8 mouse cellular contexts compared by ENCODE assay signal in genomic region chr13:112927287-112928001, GRCm38 (mm10). TPM values are rescaled to one million over a fixed set of nuclear protein-coding genes. Genes with fewer than 3 reads are reported as not detected.
DNase-seq lines count a peak whose midpoint lies in the region; ATAC-seq and TF ChIP-seq lines count a peak whose summit lies in the region.

Mtrex (minus strand) TSS chr13:112927398.
Dhx29 (plus strand) TSS chr13:112927454.

- TF ChIP-seq CTCF in C2C12 (IDR thresholded peaks at IDR 0.05; ENCODE audit: control insufficient read depth, insufficient read depth, insufficient read length), result no peak
- no peak for TF ChIP-seq CTCF in brain, embryonic 14.5 days (IDR thresholded peaks at IDR 0.05; ENCODE audit: borderline replicate concordance, extremely low read depth, insufficient read depth, insufficient read length)
- no peak for TF ChIP-seq CTCF in liver, adult 2 months (IDR thresholded peaks at IDR 0.05; ENCODE audit: low read depth, low read length)

- TF ChIP-seq POLR2A in brain, embryonic 14.5 days (IDR thresholded peaks at IDR 0.05; ENCODE audit: borderline replicate concordance, extremely low read depth, insufficient read depth, insufficient read length, poor library complexity, severe bottlenecking), result peak; percentile 12; the same call in 1 of the 2 replicates
- TF ChIP-seq POLR2A in liver, adult 2 months (IDR thresholded peaks at IDR 0.05; ENCODE audit: extremely low read depth, insufficient read depth, low read length), result 0 out of 2 replicates have a peak, but pooled peaks have one; percentile 43
- peak; percentile 58 for TF ChIP-seq POLR2A in myocyte (IDR thresholded peaks at IDR 0.05; ENCODE audit: insufficient read length, low read depth)

- no peaks in the 10 kb centered on the region for H3K27me3 ChIP-seq in C2C12 (ENCODE audit: control insufficient read depth, insufficient read depth, insufficient read length)
- H3K27me3 ChIP-seq in erythroblast, embryonic 14.5 days (ENCODE audit: control insufficient read depth), result no peaks in the 10 kb centered on the region
- no peaks in the 10 kb centered on the region for H3K27me3 ChIP-seq in heart, embryonic 11.5 days (ENCODE audit: control insufficient read depth, insufficient read depth, low read length)
- no peaks in the 10 kb centered on the region for H3K27me3 ChIP-seq in kidney, embryonic 16.5 days (ENCODE audit: insufficient read depth, low read length)
- no peaks in the 10 kb centered on the region for H3K27me3 ChIP-seq in liver, adult 2 months (ENCODE audit: control insufficient read depth, insufficient read depth, low read length)
- H3K27me3 ChIP-seq in myocyte (ENCODE audit: control insufficient read depth, insufficient read depth, insufficient read length), result no peaks in the 10 kb centered on the region
- no peaks in the 10 kb centered on the region for H3K27me3 ChIP-seq in splenic B cell, adult 2 months (ENCODE audit: control insufficient read depth, insufficient read depth, low read length, poor library complexity, severe bottlenecking)

- peak within 1 kb of the TSS; percentile 87 for H3K27ac ChIP-seq in heart, embryonic 11.5 days (ENCODE audit: low read depth, low read length)
- peak within 1 kb of the TSS; percentile 84 for H3K27ac ChIP-seq in kidney, embryonic 16.5 days (ENCODE audit: low read length)
- H3K27ac ChIP-seq in liver, adult 2 months (replicated peaks; ENCODE audit: insufficient read depth, low read depth, low read length), result peak within 1 kb of the TSS; percentile 36

- peaks cover 53% of the 10 kb centered on the region for H3K79me3 ChIP-seq in C2C12 (ENCODE audit: low read depth)

- no peaks in the 10 kb centered on the region for H3K9me3 ChIP-seq in erythroblast, embryonic 14.5 days (ENCODE audit: control insufficient read depth, low read length)
- no peaks in the 10 kb centered on the region for H3K9me3 ChIP-seq in heart, embryonic 11.5 days (replicated peaks; ENCODE audit: control insufficient read depth, low read length)
- no peaks in the 10 kb centered on the region for H3K9me3 ChIP-seq in kidney, embryonic 16.5 days (ENCODE audit: low read length)

- H3K79me2 ChIP-seq in C2C12 (ENCODE audit: control insufficient read depth, insufficient read depth), result peaks cover 63% of the 10 kb centered on the region
- H3K79me2 ChIP-seq in liver, adult 2 months (ENCODE audit: control insufficient read depth, insufficient read depth, low read length), result peaks cover 17% of the 10 kb centered on the region; the same call in 1 of the 2 replicates
- peaks cover 55% of the 10 kb centered on the region for H3K79me2 ChIP-seq in myocyte (ENCODE audit: control insufficient read depth, insufficient read depth)

- DNase-seq in brain, embryonic 14.5 days (ENCODE audit: low read depth), result peak; percentile 99
- peak; percentile 95 for DNase-seq in liver, adult 2 months (ENCODE audit: extremely low read depth, low read depth, low spot score)
- DNase-seq in splenic B cell, adult 2 months (ENCODE audit: low read depth, low spot score), result peak; percentile 97

- peak; percentile 97 for ATAC-seq in heart, embryonic 11.5 days (replicated peaks; ENCODE audit: insufficient number of reproducible peaks, low FRiP score, low TSS enrichment)
- ATAC-seq in kidney, embryonic 16.5 days (ENCODE audit: low FRiP score, low TSS enrichment), result peak; percentile 98

- H3K36me3 ChIP-seq in C2C12 (ENCODE audit: control insufficient read depth, insufficient read depth) (peaks cover 18% of the 10 kb centered on the region), myocyte (ENCODE audit: control insufficient read depth, insufficient read depth) (peaks cover 10% of the 10 kb centered on the region)
- H3K36me3 ChIP-seq in erythroblast, embryonic 14.5 days (ENCODE audit: control insufficient read depth), result peaks cover 32% of the 10 kb centered on the region
- H3K36me3 ChIP-seq in heart, embryonic 11.5 days (ENCODE audit: control insufficient read depth, insufficient read depth, low read length), result peaks cover 2% of the 10 kb centered on the region
- 0 out of 2 replicates have a peak, but pooled peaks cover 3% of the 10 kb centered on the region for H3K36me3 ChIP-seq in kidney, embryonic 16.5 days (ENCODE audit: insufficient read depth, low read length)
- H3K36me3 ChIP-seq in liver, adult 2 months (ENCODE audit: control insufficient read depth, insufficient read depth, low read length), result peaks cover 8% of the 10 kb centered on the region
- peaks cover under 1% of the 10 kb centered on the region; the same call in 1 of the 2 replicates for H3K36me3 ChIP-seq in splenic B cell, adult 2 months (ENCODE audit: control insufficient read depth, insufficient read depth, low read length, poor library complexity, severe bottlenecking)

- H3K4me3 ChIP-seq in C2C12 (ENCODE audit: insufficient read depth, poor library complexity, severe bottlenecking), result peak within 1 kb of the TSS; percentile 89
- peak within 1 kb of the TSS; percentile 94 for H3K4me3 ChIP-seq in erythroblast, embryonic 14.5 days (replicated peaks)
- peak within 1 kb of the TSS; percentile 82 for H3K4me3 ChIP-seq in heart, embryonic 11.5 days (ENCODE audit: low read depth, low read length)
- H3K4me3 ChIP-seq in kidney, embryonic 16.5 days (ENCODE audit: low read length), result peak within 1 kb of the TSS; percentile 94
- peak within 1 kb of the TSS; percentile 87 for H3K4me3 ChIP-seq in liver, adult 2 months (ENCODE audit: insufficient read depth, low read depth, low read length)
- H3K4me3 ChIP-seq in myocyte, result peak within 1 kb of the TSS; percentile 98

- peak within 1 kb of the TSS; percentile 88 for H3ac ChIP-seq in C2C12 (ENCODE audit: control insufficient read depth, insufficient read length, low read depth)
- H3ac ChIP-seq in myocyte (ENCODE audit: control insufficient read depth, insufficient read length), result peak within 1 kb of the TSS; percentile 47

- peak within 1 kb of the TSS; percentile 92 for H3K9ac ChIP-seq in heart, embryonic 11.5 days (ENCODE audit: low read depth, low read length)
- H3K9ac ChIP-seq in kidney, embryonic 16.5 days (replicated peaks; ENCODE audit: low read length), result peak within 1 kb of the TSS; percentile 72
- peak within 1 kb of the TSS; percentile 78 for H3K9ac ChIP-seq in liver, adult 2 months (ENCODE audit: low read depth, low read length)

- H3K4me2 ChIP-seq in heart, embryonic 11.5 days, result peak within 1 kb of the TSS; percentile 72
- peak within 1 kb of the TSS; percentile 82 for H3K4me2 ChIP-seq in kidney, embryonic 16.5 days (replicated peaks; ENCODE audit: low read depth, low read length)
- H3K4me2 ChIP-seq in myocyte (ENCODE audit: low read depth), result peak within 1 kb of the TSS; percentile 91

- peaks cover 36% of the 10 kb centered on the region for H3K4me1 ChIP-seq in erythroblast, embryonic 14.5 days (ENCODE audit: control insufficient read depth)
- H3K4me1 ChIP-seq in heart, embryonic 11.5 days (ENCODE audit: control insufficient read depth, insufficient read depth, low read length), result peaks cover 16% of the 10 kb centered on the region
- peaks cover 20% of the 10 kb centered on the region for H3K4me1 ChIP-seq in kidney, embryonic 16.5 days (ENCODE audit: insufficient read depth, low read length)
- peaks cover 11% of the 10 kb centered on the region for H3K4me1 ChIP-seq in liver, adult 2 months (ENCODE audit: control insufficient read depth, insufficient read depth, low read length)

- WGBS in heart, embryonic 11.5 days (ENCODE audit: insufficient replicate concordance), result under 1% methylated on average over 57 of the region's 57 CpGs
- WGBS in kidney, embryonic 16.5 days, result 0% methylated on average over 57 of the region's 57 CpGs
- WGBS in liver, adult 2 months, result under 1% methylated on average over 57 of the region's 57 CpGs

TF ChIP-seq in C2C12, 6 proteins besides CTCF, POLR2A, EP300 and RAD21:
- TF ChIP-seq FOSL1 (IDR thresholded peaks at IDR 0.05; ENCODE audit: insufficient read depth, low read length, poor library complexity, severe bottlenecking) (no peak), USF1 (IDR thresholded peaks at IDR 0.05; ENCODE audit: low read depth) (peak; percentile 77)
TF ChIP-seq in C2C12: peak in this region for 1.

TF ChIP-seq in myocyte, 11 proteins besides CTCF, POLR2A, EP300 and RAD21:
- no peak for TF ChIP-seq REST (IDR thresholded peaks at IDR 0.05; ENCODE audit: insufficient read depth, insufficient read length)
- TF ChIP-seq E2F4 (IDR thresholded peaks at IDR 0.05; ENCODE audit: insufficient read depth), result peak; percentile 78
- TF ChIP-seq USF1 (IDR thresholded peaks at IDR 0.05; ENCODE audit: low read depth), result peak; percentile 68
- peak; percentile 12 for TF ChIP-seq SRF (IDR thresholded peaks at IDR 0.05; ENCODE audit: control insufficient read depth, insufficient read length, low read depth)

RNA-seq across cellular contexts. Expression of gene Mtrex, which starts in this region (rescaled TPM):
- 18.0 TPM for polyA plus RNA-seq in C2C12 (2012; fragmentation: generic; extraction: Trizol)
- 47.8 and 56.2 TPM in 2 replicates for polyA plus RNA-seq in brain, embryonic 14.5 days (2012; rRNA removed)
- 0.34 TPM in 2 replicates for polyA plus RNA-seq in erythroblast, embryonic 14.5 days (2012)
- 55.7 and 63.1 TPM in 2 replicates for polyA plus RNA-seq in heart, embryonic 11.5 days (2014; fragmentation: Nextera tagmentation; extraction: Ambion mirVana)
- polyA plus RNA-seq in kidney, embryonic 16.5 days (2015; fragmentation: Nextera tagmentation; extraction: Ambion mirVana), result 72.2 and 78.6 TPM in 2 replicates
- total RNA-seq in liver, adult 2 months (2014; rRNA removed), result 13.8 and 18.2 TPM in 2 replicates
- polyA plus RNA-seq in liver, adult 2 months (2012; rRNA removed), result 2.9 and 3.1 TPM in 2 replicates
- 12.6 TPM for polyA plus RNA-seq in myocyte (2012; fragmentation: generic; extraction: Trizol)

RNA-seq across cellular contexts. Expression of gene Dhx29, which starts in this region (rescaled TPM):
- polyA plus RNA-seq in C2C12 (2012; fragmentation: generic; extraction: Trizol), result 12.5 TPM
- 13.7 and 18.9 TPM in 2 replicates for polyA plus RNA-seq in brain, embryonic 14.5 days (2012; rRNA removed)
- 0.14 and 0.17 TPM in 2 replicates for polyA plus RNA-seq in erythroblast, embryonic 14.5 days (2012)
- polyA plus RNA-seq in heart, embryonic 11.5 days (2014; fragmentation: Nextera tagmentation; extraction: Ambion mirVana), result 15.5 TPM in 2 replicates
- polyA plus RNA-seq in kidney, embryonic 16.5 days (2015; fragmentation: Nextera tagmentation; extraction: Ambion mirVana), result 16.0 and 18.1 TPM in 2 replicates
- 6.0 and 6.9 TPM in 2 replicates for total RNA-seq in liver, adult 2 months (2014; rRNA removed)
- 1.9 and 2.0 TPM in 2 replicates for polyA plus RNA-seq in liver, adult 2 months (2012; rRNA removed)
- 10.4 TPM for polyA plus RNA-seq in myocyte (2012; fragmentation: generic; extraction: Trizol)

Comparison
In these comparisons a context has a peak if more than half of its experiments do, and no peak if none do; other contexts are left out.
1. Peak in every context shown above with its lines: DNase-seq, ATAC-seq, H3K4me3 ChIP-seq and H3K27ac ChIP-seq.
2. H3K27ac ChIP-seq: peak in every context shown above with its lines; median percentile 87 in heart, embryonic 11.5 days; 84 in kidney, embryonic 16.5 days; 36 in liver, adult 2 months.